Mouse (Mus musculus): Measurements from ENCODE around the gene Prkg1. TPM values are rescaled to one million over a fixed set of nuclear protein-coding genes. Genes with fewer than 3 reads are reported as not detected.

Gene Prkg1
- polyA plus RNA-seq, 1 experiment: 7.3 TPM

DNA sequence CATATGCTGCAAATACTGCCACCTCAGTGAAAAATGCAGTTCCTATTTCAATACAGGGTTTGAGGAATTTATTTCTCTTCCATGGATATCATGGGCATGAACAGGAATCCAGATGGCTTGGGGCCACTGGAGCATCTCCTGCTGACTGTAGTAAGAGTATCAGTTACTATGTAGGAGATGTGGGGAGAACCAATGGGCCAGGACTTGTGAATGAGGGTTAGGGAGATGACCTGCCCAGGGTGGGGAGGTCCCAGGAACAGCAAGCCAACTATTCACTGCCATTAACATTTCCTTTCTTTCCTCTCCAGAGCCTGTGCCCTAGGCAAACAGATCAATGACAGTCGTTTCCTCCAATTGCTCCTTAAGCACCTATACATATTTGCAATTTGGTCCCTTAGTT, 593.8 kb downstream of the Prkg1 start:
- WGBS: 63% methylated on average over 1 of the region's 1 CpGs
- no peak for DNase-seq
- TF ChIP-seq CTCF (IDR thresholded peaks at IDR 0.05; ENCODE audit: borderline replicate concordance, insufficient read depth, low read depth, low read length): no peak
- no peak for TF ChIP-seq POLR2A (IDR thresholded peaks at IDR 0.05; ENCODE audit: borderline replicate concordance, insufficient read depth, low read length)
- no peaks in the 10 kb centered on the region for H3K27me3 ChIP-seq (ENCODE audit: control insufficient read depth, insufficient read depth, low read length)
- H3K4me3 ChIP-seq (replicated peaks; ENCODE audit: insufficient read depth, low read depth, low read length): no peak overlapping the region
- no peaks in the 10 kb centered on the region for H3K4me1 ChIP-seq (ENCODE audit: control insufficient read depth, insufficient read depth, low read length)
- no peak overlapping the region for H3K27ac ChIP-seq (ENCODE audit: insufficient read depth, low read length)

DNA sequence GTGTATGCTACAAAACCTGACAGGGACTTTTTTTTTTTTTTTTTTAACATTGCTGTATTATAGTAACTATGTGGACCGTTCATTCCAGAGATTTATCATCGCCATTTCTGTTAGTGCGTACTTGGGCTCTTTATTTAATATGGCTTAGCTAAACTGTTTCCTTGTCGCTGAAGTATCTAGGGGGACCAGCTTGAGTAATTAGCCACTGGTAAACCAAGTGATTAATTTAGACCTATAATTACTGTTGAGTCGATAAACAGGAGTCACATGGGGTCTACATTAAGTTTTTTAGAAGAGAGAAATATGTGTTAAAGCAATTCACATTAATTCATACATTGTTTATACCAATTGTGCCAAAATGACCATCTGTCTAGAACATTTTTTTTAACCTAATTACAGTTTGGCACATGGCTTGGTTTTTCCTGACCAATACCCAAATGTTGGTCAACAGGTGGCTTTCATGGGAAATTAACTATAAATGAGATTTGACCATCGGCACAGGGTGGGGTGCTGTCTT, 605.8 kb downstream of the Prkg1 start:
- WGBS: 17% methylated on average over 6 of the region's 6 CpGs
- no peak for TF ChIP-seq POLR2A (IDR thresholded peaks at IDR 0.05; ENCODE audit: borderline replicate concordance, insufficient read depth, low read length)
- TF ChIP-seq CTCF (IDR thresholded peaks at IDR 0.05; ENCODE audit: borderline replicate concordance, insufficient read depth, low read depth, low read length): no peak
- Histone ChIP-seq H3K27me3 (ENCODE audit: control insufficient read depth, insufficient read depth, low read length) (no peaks in the 10 kb centered on the region), H3K4me3 (replicated peaks; ENCODE audit: insufficient read depth, low read depth, low read length) (no peak overlapping the region), H3K4me1 (ENCODE audit: control insufficient read depth, insufficient read depth, low read length) (no peaks in the 10 kb centered on the region), H3K27ac (ENCODE audit: insufficient read depth, low read length) (no peak overlapping the region)
- no peak for DNase-seq

DNA sequence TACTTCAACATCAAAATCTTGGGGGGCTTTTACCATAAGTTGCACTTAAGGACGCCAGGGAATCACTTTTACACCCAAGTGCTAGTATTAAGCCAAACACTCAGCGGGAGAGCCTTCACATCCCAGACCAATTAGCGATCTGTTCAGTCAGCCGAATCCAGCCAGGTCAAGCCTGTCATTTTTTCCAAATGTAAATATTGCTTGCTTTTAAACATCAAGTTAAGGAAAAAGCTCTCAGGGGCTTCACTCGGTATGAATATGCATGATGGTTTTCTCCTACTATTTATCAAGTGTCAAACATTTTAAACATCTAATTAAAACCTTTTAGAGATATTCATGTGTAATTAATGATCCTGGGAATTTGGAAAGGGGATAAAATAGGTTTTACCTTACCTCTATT, 611.4 kb downstream of the Prkg1 start:
- Histone ChIP-seq H3K27me3 (ENCODE audit: control insufficient read depth, insufficient read depth, low read length) (no peaks in the 10 kb centered on the region), H3K4me3 (replicated peaks; ENCODE audit: insufficient read depth, low read depth, low read length) (no peak overlapping the region), H3K4me1 (ENCODE audit: control insufficient read depth, insufficient read depth, low read length) (no peaks in the 10 kb centered on the region), H3K27ac (ENCODE audit: insufficient read depth, low read length) (no peak overlapping the region)
- TF ChIP-seq CTCF (IDR thresholded peaks at IDR 0.05; ENCODE audit: borderline replicate concordance, insufficient read depth, low read depth, low read length) (no peak), POLR2A (IDR thresholded peaks at IDR 0.05; ENCODE audit: borderline replicate concordance, insufficient read depth, low read length) (no peak)
- WGBS: 5% methylated on average over 5 of the region's 5 CpGs
- DNase-seq: no peak

DNA sequence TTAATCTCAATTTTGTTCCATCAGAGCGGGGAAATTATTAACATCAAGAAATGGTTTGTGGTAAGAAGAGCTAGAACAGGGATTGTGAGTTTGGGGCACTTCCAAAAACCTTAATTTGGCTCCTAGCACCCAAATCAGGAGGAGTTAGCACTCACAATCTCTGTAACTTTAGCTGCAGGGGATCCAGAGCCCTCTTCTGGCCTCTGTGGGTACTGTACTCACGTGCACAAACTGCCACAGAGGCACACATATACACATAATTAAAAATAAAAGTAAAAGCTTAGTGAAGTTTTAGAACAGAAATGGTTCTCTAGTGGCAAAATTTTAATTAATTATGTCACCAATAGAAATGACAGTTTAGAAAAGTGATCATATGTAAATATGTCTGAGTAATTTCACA, 614.9 kb downstream of the Prkg1 start:
- 97% methylated on average over 2 of the region's 2 CpGs for WGBS
- no peaks in the 10 kb centered on the region for H3K4me1 ChIP-seq (ENCODE audit: control insufficient read depth, insufficient read depth, low read length)
- DNase-seq: no peak
- H3K4me3 ChIP-seq (replicated peaks; ENCODE audit: insufficient read depth, low read depth, low read length): no peak overlapping the region
- no peak for TF ChIP-seq POLR2A (IDR thresholded peaks at IDR 0.05; ENCODE audit: borderline replicate concordance, insufficient read depth, low read length)
- TF ChIP-seq CTCF (IDR thresholded peaks at IDR 0.05; ENCODE audit: borderline replicate concordance, insufficient read depth, low read depth, low read length): no peak
- H3K27ac ChIP-seq (ENCODE audit: insufficient read depth, low read length): no peak overlapping the region
- H3K27me3 ChIP-seq (ENCODE audit: control insufficient read depth, insufficient read depth, low read length): no peaks in the 10 kb centered on the region

DNA sequence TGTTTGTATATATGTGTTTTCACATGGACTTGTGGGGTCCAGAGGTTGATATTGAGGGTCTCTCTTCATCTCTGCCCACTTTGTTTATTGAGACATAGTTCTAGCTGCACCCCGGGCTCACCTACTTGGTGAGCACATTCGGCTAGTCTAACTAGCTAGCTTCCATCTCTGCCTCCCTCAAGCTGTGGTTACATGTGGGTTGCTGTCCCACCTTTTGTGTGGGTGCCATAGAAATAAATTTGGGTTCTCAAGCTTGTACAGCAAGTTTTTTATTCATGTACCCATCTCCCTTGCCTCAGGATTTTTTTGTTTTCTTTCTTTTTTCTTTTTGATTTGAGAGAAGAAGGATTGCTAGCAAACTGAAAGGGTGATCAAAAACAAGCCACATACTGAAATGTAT, 617.4 kb downstream of the Prkg1 start:
- H3K27me3 ChIP-seq (ENCODE audit: control insufficient read depth, insufficient read depth, low read length): no peaks in the 10 kb centered on the region
- no peak for TF ChIP-seq POLR2A (IDR thresholded peaks at IDR 0.05; ENCODE audit: borderline replicate concordance, insufficient read depth, low read length)
- TF ChIP-seq CTCF (IDR thresholded peaks at IDR 0.05; ENCODE audit: borderline replicate concordance, insufficient read depth, low read depth, low read length): no peak
- no peak for DNase-seq
- H3K27ac ChIP-seq (ENCODE audit: insufficient read depth, low read length): no peak overlapping the region
- H3K4me3 ChIP-seq (replicated peaks; ENCODE audit: insufficient read depth, low read depth, low read length): no peak overlapping the region
- H3K4me1 ChIP-seq (ENCODE audit: control insufficient read depth, insufficient read depth, low read length): no peaks in the 10 kb centered on the region
- 92% methylated on average over 2 of the region's 2 CpGs for WGBS

DNA sequence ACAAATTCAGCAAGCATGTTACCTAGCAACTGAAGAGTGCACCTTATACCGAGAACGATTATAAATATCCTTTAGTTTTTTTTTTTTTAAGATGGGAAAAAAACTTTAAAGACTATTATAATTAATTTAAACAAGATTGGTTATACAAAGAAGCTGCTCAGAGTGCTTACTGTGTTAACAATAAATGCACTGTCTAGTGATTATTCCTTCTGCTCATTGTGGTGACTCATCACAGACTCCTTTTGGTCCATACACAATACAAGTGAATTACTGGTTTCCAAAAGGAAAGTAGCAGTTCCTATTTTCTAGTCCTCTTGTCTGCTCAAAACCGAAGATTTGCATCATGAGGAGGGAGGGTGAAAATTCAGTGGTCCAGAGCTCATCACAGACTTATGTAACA, 618.7 kb downstream of the Prkg1 start:
- TF ChIP-seq CTCF (IDR thresholded peaks at IDR 0.05; ENCODE audit: borderline replicate concordance, insufficient read depth, low read depth, low read length) (no peak), POLR2A (IDR thresholded peaks at IDR 0.05; ENCODE audit: borderline replicate concordance, insufficient read depth, low read length) (no peak)
- no peak for DNase-seq
- Histone ChIP-seq H3K27me3 (ENCODE audit: control insufficient read depth, insufficient read depth, low read length) (no peaks in the 10 kb centered on the region), H3K27ac (ENCODE audit: insufficient read depth, low read length) (no peak overlapping the region), H3K4me3 (replicated peaks; ENCODE audit: insufficient read depth, low read depth, low read length) (no peak overlapping the region), H3K4me1 (ENCODE audit: control insufficient read depth, insufficient read depth, low read length) (no peaks in the 10 kb centered on the region)
- 78% methylated on average over 3 of the region's 3 CpGs for WGBS

DNA sequence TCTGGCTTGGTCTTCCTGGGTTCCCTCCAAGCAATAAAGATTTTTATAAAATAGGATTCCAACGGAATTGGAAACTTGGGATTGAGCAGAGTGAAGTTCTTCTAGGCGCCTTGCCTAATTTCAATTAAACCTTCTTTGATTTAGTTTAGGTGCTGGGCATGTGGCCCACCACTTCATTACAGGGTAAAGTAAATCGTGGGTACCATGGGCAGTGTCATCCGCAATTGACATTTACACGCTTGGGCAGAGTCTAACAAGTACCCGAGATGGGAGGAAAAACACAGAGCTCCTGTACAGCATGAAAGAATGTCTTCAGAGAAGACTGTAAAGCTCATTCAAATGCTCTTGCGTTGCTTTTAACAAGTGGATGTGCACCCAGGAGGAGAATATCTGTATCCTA, 622.9 kb downstream of the Prkg1 start:
- Histone ChIP-seq H3K27ac (ENCODE audit: insufficient read depth, low read length) (no peak overlapping the region), H3K4me3 (replicated peaks; ENCODE audit: insufficient read depth, low read depth, low read length) (no peak overlapping the region), H3K27me3 (ENCODE audit: control insufficient read depth, insufficient read depth, low read length) (no peaks in the 10 kb centered on the region), H3K4me1 (ENCODE audit: control insufficient read depth, insufficient read depth, low read length) (no peaks in the 10 kb centered on the region)
- TF ChIP-seq CTCF (IDR thresholded peaks at IDR 0.05; ENCODE audit: borderline replicate concordance, insufficient read depth, low read depth, low read length): no peak
- TF ChIP-seq POLR2A (IDR thresholded peaks at IDR 0.05; ENCODE audit: borderline replicate concordance, insufficient read depth, low read length): no peak
- WGBS: 41% methylated on average over 7 of the region's 7 CpGs
- no peak for DNase-seq

DNA sequence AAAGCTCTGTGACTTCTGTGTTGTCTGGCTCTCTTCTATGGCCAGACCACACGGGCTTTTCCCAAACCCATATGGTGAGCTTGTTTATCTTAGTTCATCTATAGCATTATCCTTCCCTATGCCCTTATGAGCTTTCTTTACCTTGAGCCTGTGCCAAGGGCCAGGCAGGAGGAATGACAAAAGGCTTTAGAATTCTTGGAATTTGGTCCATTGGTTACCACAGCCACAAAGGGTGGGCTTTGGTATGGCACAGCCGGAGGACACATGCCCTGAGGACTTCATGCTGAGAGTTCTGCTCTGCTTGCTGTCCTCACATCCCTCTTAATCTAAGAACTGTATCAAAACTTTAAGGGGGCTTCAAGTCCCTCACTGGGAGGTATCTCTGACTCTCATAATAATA, 628.5 kb downstream of the Prkg1 start:
- 6% methylated on average over 2 of the region's 2 CpGs for WGBS
- no peak overlapping the region for H3K4me3 ChIP-seq (replicated peaks; ENCODE audit: insufficient read depth, low read depth, low read length)
- DNase-seq: no peak
- H3K27me3 ChIP-seq (ENCODE audit: control insufficient read depth, insufficient read depth, low read length): no peaks in the 10 kb centered on the region
- no peak for TF ChIP-seq CTCF (IDR thresholded peaks at IDR 0.05; ENCODE audit: borderline replicate concordance, insufficient read depth, low read depth, low read length)
- TF ChIP-seq POLR2A (IDR thresholded peaks at IDR 0.05; ENCODE audit: borderline replicate concordance, insufficient read depth, low read length): no peak
- H3K4me1 ChIP-seq (ENCODE audit: control insufficient read depth, insufficient read depth, low read length): no peaks in the 10 kb centered on the region
- H3K27ac ChIP-seq (ENCODE audit: insufficient read depth, low read length): no peak overlapping the region

Data from cerebellum, adult 2 months (tissue).